Mouse (Mus musculus): ENCODE data around the gene Slc25a35.

GRCm38 (mm10) chr11:69009508-69009907 lies 41.6 kb downstream of the Slc25a35 start:
- TF ChIP-seq CTCF (IDR thresholded peaks at IDR 0.05; ENCODE audit: insufficient read depth, low read depth, low read length) (no peak), POLR2A (IDR thresholded peaks at IDR 0.05; ENCODE audit: insufficient read depth, low read depth, low read length) (no peak)

Measured in olfactory bulb, adult 2 months (tissue).